Mouse (Mus musculus): ENCODE data around the gene Prok2. TPM values are rescaled to one million over a fixed set of nuclear protein-coding genes. Genes with fewer than 3 reads are reported as not detected.

Prok2 gene
- total RNA-seq, 2 experiments from 2014 or later, result not detected

- DNase-seq, result no peak
Observed at GRCm38 (mm10) chr6:99692206-99692915, 33.8 kb downstream of the Prok2 start, which contains the start of gene Gpr27. TSS of gene Gpr27 (plus strand) at chr6:99692679.

- DNase-seq, result no peak
Observed at GRCm38 (mm10) chr6:99691666-99692205, 34.5 kb downstream of the Prok2 start.

- DNase-seq, result no peak
Observed at GRCm38 (mm10) chr6:99688513-99688912, 37.7 kb downstream of the Prok2 start.

- DNase-seq, result no peak
Observed at GRCm38 (mm10) chr6:99684899-99685298, 41.3 kb downstream of the Prok2 start.

- no peak for DNase-seq
Observed at GRCm38 (mm10) chr6:99683974-99684373, 42.2 kb downstream of the Prok2 start.

- DNase-seq, result no peak
Observed at GRCm38 (mm10) chr6:99678108-99678507, 48.1 kb downstream of the Prok2 start.

GRCm38 (mm10) chr6:99677325-99677724 is 48.9 kb downstream of the Prok2 start:
- no peak for DNase-seq

GRCm38 (mm10) chr6:99674482-99674881 is 51.7 kb downstream of the Prok2 start:
- no peak for DNase-seq

GRCm38 (mm10) chr6:99671768-99672167 is 54.4 kb downstream of the Prok2 start:
- no peak for DNase-seq

GRCm38 (mm10) chr6:99670481-99671119 is 55.6 kb downstream of the Prok2 start:
- no peak for DNase-seq

GRCm38 (mm10) chr6:99669481-99670325 is 56.5 kb downstream of the Prok2 start:
- DNase-seq, result no peak

GRCm38 (mm10) chr6:99667290-99667689 is 58.9 kb downstream of the Prok2 start:
- no peak for DNase-seq

GRCm38 (mm10) chr6:99666318-99667171 is 59.6 kb downstream of the Prok2 start, which contains the start of the genes Eif4e3 and Gm20696:
TSS of gene Eif4e3 (minus strand) at chr6:99666771.
TSS of gene Gm20696 (minus strand) at chr6:99666797.
- peak; percentile 79 for DNase-seq

GRCm38 (mm10) chr6:99665457-99666317 is 60.5 kb downstream of the Prok2 start:
- no peak for DNase-seq

GRCm38 (mm10) chr6:99663232-99663631 is 63.0 kb downstream of the Prok2 start:
- no peak for DNase-seq

Other genes with a start within 250 kb of the Prok2 start
- gene Foxp1, start 203.7 kb downstream of the Prok2 start, total RNA-seq (2021), result 10 to 100 TPM; 16.9 to 17.8 TPM
- gene Eif4e3, start 59.6 kb downstream of the Prok2 start, total RNA-seq (2021), result 10 to 100 TPM; 18.8 to 21.2 TPM
- gene Gm20696, start 59.6 kb downstream of the Prok2 start, total RNA-seq (2021), result 1 to 10 TPM; 1.6 to 2.0 TPM
- 1 to 10 TPM; 1.3 to 1.6 TPM for gene Gpr27, start 33.7 kb downstream of the Prok2 start, total RNA-seq (2021)